Mouse (Mus musculus): ENCODE results near the gene Grasp. TPM values are rescaled to one million over a fixed set of nuclear protein-coding genes. Genes with fewer than 3 reads are reported as not detected.

Grasp gene
- total RNA-seq, 2 experiments from 2014 or later: 1.00 to 1.1 TPM

GRCm38 (mm10) chr15:101246231-101247154 lies 22.5 kb downstream of the Grasp start:
- ATAC-seq (replicated peaks; ENCODE audit: poor library complexity): peak; percentile 92

- no peak for ATAC-seq (replicated peaks; ENCODE audit: poor library complexity)
These were observed 23.1 kb downstream of the Grasp start for GRCm38 (mm10) chr15:101247155-101247498.

- peak; percentile 20 for ATAC-seq (replicated peaks; ENCODE audit: poor library complexity)
These were observed 24.2 kb downstream of the Grasp start for GRCm38 (mm10) chr15:101248029-101248710.

GRCm38 (mm10) chr15:101250220-101250800 lies 26.3 kb downstream of the Grasp start:
- no peak for ATAC-seq (replicated peaks; ENCODE audit: poor library complexity)

GRCm38 (mm10) chr15:101251930-101252329 lies 27.9 kb downstream of the Grasp start:
- no peak for ATAC-seq (replicated peaks; ENCODE audit: poor library complexity)

- ATAC-seq (replicated peaks; ENCODE audit: poor library complexity): peak; percentile 38
These were observed 28.6 kb downstream of the Grasp start for GRCm38 (mm10) chr15:101252614-101253013.

- no peak for ATAC-seq (replicated peaks; ENCODE audit: poor library complexity)
These were observed 29.5 kb downstream of the Grasp start for GRCm38 (mm10) chr15:101253563-101253885.

- peak; percentile 43 for ATAC-seq (replicated peaks; ENCODE audit: poor library complexity)
These were observed 30.2 kb downstream of the Grasp start, which contains the start of gene Nr4a1 for GRCm38 (mm10) chr15:101253886-101254795. TSS of gene Nr4a1 (plus strand) at chr15:101254269.

- ATAC-seq (replicated peaks; ENCODE audit: poor library complexity): peak; percentile 22; the same call in 1 of the 2 replicates
These were observed 32.0 kb downstream of the Grasp start for GRCm38 (mm10) chr15:101255842-101256462.

- peak; percentile 30; the same call in 1 of the 2 replicates for ATAC-seq (replicated peaks; ENCODE audit: poor library complexity)
These were observed 32.6 kb downstream of the Grasp start for GRCm38 (mm10) chr15:101256463-101257206.

- ATAC-seq (replicated peaks; ENCODE audit: poor library complexity): no peak
These were observed 34.4 kb downstream of the Grasp start for GRCm38 (mm10) chr15:101258420-101258819.

GRCm38 (mm10) chr15:101259922-101260321 lies 35.9 kb downstream of the Grasp start:
- no peak for ATAC-seq (replicated peaks; ENCODE audit: poor library complexity)

- ATAC-seq (replicated peaks; ENCODE audit: poor library complexity): no peak
These were observed 36.4 kb downstream of the Grasp start for GRCm38 (mm10) chr15:101260387-101260786.

- ATAC-seq (replicated peaks; ENCODE audit: poor library complexity): peak; percentile 19
These were observed 37.1 kb downstream of the Grasp start for GRCm38 (mm10) chr15:101260874-101261622.

GRCm38 (mm10) chr15:101262502-101262901 lies 38.5 kb downstream of the Grasp start:
- peak; percentile 62 for ATAC-seq (replicated peaks; ENCODE audit: poor library complexity)

GRCm38 (mm10) chr15:101266132-101266963 lies 42.4 kb downstream of the Grasp start:
- peak; percentile 66 for ATAC-seq (replicated peaks; ENCODE audit: poor library complexity)

All from megakaryocyte progenitor cell, adult 5-6 weeks (primary cell).